Mouse (Mus musculus) T-cell, adult 66 days (primary cell): Measurements from ENCODE around the gene Vmn1r230. TPM values are rescaled to one million over a fixed set of nuclear protein-coding genes. Genes with fewer than 3 reads are reported as not detected.

Experiments used
- total RNA-seq, 2 experiments: library from RNA; stranded (reverse); gene quantifications; 3 replicates in 1 of 2; 4 replicates in 1 of 2; pipeline ENCODE4 v1.2.4; 2023

The Vmn1r230 gene
- total RNA-seq, result not detected

DNA sequence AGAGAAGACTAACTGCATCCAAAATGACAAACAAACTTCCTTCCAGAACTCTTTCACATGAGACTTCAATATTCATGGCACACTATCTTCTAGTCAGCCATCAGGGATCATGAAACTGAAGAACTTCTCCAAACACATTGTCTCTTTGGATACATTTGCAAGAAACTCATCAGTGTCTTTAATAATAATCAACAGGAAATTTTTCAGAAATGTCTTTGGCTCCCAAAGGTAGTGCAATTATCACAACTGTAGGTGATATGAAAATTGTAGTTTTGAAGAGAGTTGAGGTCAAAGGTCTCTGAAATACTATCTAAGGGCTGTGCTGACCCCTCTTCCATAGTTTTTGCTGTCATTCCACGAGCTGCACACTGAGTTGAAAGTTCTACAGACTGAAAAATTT, at the start of gene Vmn1r230:
Gene Vmn1r230 (plus strand): TSS at position 301 of the 400 bp plus-strand sequence.

DNA sequence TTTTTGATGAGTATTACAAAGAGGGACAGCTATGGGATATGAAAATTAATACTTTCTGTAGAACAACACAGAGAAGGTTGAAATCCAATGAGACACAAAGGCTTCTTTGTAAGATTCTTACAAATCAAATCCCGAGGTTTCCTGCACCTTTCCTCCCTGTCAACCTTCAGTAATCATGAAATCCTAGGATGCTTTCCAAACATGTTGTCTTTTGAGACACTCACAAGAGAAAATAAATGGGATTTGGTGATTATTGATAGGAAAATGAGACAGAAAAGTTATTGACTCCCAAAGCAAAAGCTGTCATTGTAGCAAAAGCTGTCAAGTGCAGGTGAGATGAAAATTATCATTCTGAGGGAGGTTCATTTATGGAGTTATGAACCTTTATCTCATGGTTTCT, 29.0 kb upstream of the Vmn1r230 start, which contains the start of gene Vmn1r229:
Gene Vmn1r229 (plus strand): TSS at position 301 of the 400 bp plus-strand sequence.

Other genes with a start within 250 kb of the Vmn1r230 start
- not detected for gene Vmn2r110, start 244.0 kb upstream of the Vmn1r230 start, total RNA-seq
- gene Fpr-rs3, start 215.6 kb upstream of the Vmn1r230 start, total RNA-seq, result not detected
- gene Vmn1r226, start 157.6 kb upstream of the Vmn1r230 start, total RNA-seq, result not detected
- gene Vmn1r227, start 110.6 kb upstream of the Vmn1r230 start, total RNA-seq, result not detected
- not detected for gene Vmn1r228, start 54.3 kb upstream of the Vmn1r230 start, total RNA-seq
- under 1 TPM in 1 of 2 experiments, not detected in 1; 0.09 TPM for gene Vmn1r229, start 28.9 kb upstream of the Vmn1r230 start, total RNA-seq
- not detected for gene Vmn1r231, start 64.6 kb downstream of the Vmn1r230 start, total RNA-seq
- gene Vmn1r232, start 79.3 kb downstream of the Vmn1r230 start, total RNA-seq, result not detected
- 100 to 1,000 TPM; 267 to 303 TPM for gene Ppp2r1a, start 104.9 kb downstream of the Vmn1r230 start, total RNA-seq
- not detected for gene Vmn1r233, start 156.0 kb downstream of the Vmn1r230 start, total RNA-seq
- gene Zfp160, start 168.5 kb downstream of the Vmn1r230 start, total RNA-seq, result 10 to 100 TPM; 10.7 to 14.4 TPM